Mouse (Mus musculus) embryonic facial prominence, embryonic 14.5 days (tissue): ENCODE data around the gene Tmem63a. TPM values are rescaled to one million over a fixed set of nuclear protein-coding genes. Genes with fewer than 3 reads are reported as not detected.
"Not testable (repeated sequence)": the region's sequence is repeated elsewhere in the genome, so short reads cannot be mapped to it uniquely, and the experiment has no call there.

ENCODE experiments used
- ATAC-seq: fragments of 200-750 bp; cut with Nextera tagmentation; 2 replicates; pipeline ENCODE4 v1.8.0; 2017; ENCODE audit warnings: low read depth, moderate number of reproducible peaks, moderate TSS enrichment
- DNase-seq: peaks from one replicate; pipeline ENCODE4 v3.0.0-alpha.2; 2015; ENCODE audit warnings: low spot score
- H3K27ac ChIP-seq: fragments of 300-500 bp; sonication (generic); replicated peaks from 2 replicates; pipeline ENCODE4 v1.5.1; 2014; ENCODE audit warnings: low read depth, mild to moderate bottlenecking, low read length, moderate library complexity
- H3K27me3 ChIP-seq: fragments of 300-500 bp; sonication (generic); replicated peaks from 2 replicates; pipeline ENCODE4 v1.6.1; 2014; ENCODE audit warnings: low read length; ENCODE audit not compliant: control insufficient read depth, insufficient read depth
- H3K36me3 ChIP-seq: fragments of 300-500 bp; sonication (generic); 2 replicates; pipeline ENCODE4 v1.6.1; 2014; ENCODE audit warnings: low read length, mixed read lengths; ENCODE audit not compliant: control insufficient read depth, insufficient read depth
- H3K4me1 ChIP-seq: fragments of 300-500 bp; sonication (generic); 2 replicates; pipeline ENCODE4 v1.6.1; 2014; ENCODE audit warnings: antibody characterized with exemption, low read length; ENCODE audit not compliant: control insufficient read depth, insufficient read depth
- H3K4me2 ChIP-seq: fragments of 300-500 bp; sonication (generic); 2 replicates; pipeline ENCODE4 v1.6.1; 2014; ENCODE audit warnings: low read depth, mild to moderate bottlenecking, low read length, moderate library complexity, mixed read lengths
- H3K4me3 ChIP-seq: fragments of 300-500 bp; sonication (generic); 2 replicates; pipeline ENCODE4 v1.5.1; 2014; ENCODE audit warnings: low read depth, mild to moderate bottlenecking, low read length
- H3K9ac ChIP-seq: fragments of 300-500 bp; sonication (generic); 2 replicates; pipeline ENCODE4 v1.6.1; 2014; ENCODE audit warnings: low read depth, mild to moderate bottlenecking, low read length, moderate library complexity, mixed read lengths
- H3K9me3 ChIP-seq: fragments of 300-500 bp; sonication (generic); 2 replicates; pipeline ENCODE4 v1.6.1; 2016; ENCODE audit warnings: low read length; ENCODE audit not compliant: control insufficient read depth
- WGBS: fragments of 180-500 bp; shearing (Covaris S2); extraction: QIAGEN DNeasy Blood & Tissue Kit; methylation state at CpG from one replicate; pipeline ENCODE4 v1.1.7; 2014; 5-methylcytosine and 5-hydroxymethylcytosine counted together
- polyA plus RNA-seq: library from polyadenylated mRNA; unstranded; fragments of >200 nt; fragmentation: Nextera tagmentation; extraction: Ambion mirVana; gene quantifications from 2 replicates; pipeline ENCODE4 v1.2.1, GENCODE M21; 2014

Gene Tmem63a
- polyA plus RNA-seq: 12.5 and 13.2 TPM in 2 replicates

- peak within 1 kb of the TSS; percentile 79 for H3K27ac ChIP-seq
- H3K36me3 ChIP-seq: peaks cover 8% of the 10 kb centered on the region; the same call in 1 of the 2 replicates
- ATAC-seq (peak; percentile 34), DNase-seq (peak; percentile 82)
- H3K27me3 ChIP-seq: peaks cover 4% of the 10 kb centered on the region
- peak within 1 kb of the TSS; percentile 84 for H3K9ac ChIP-seq
- under 1% methylated on average over 55 of the region's 73 CpGs for WGBS
- peak within 1 kb of the TSS; percentile 87 for H3K4me3 ChIP-seq
- H3K4me1 ChIP-seq: peaks cover 28% of the 10 kb centered on the region
- no peaks in the 10 kb centered on the region for H3K9me3 ChIP-seq
- H3K4me2 ChIP-seq: peak within 1 kb of the TSS; percentile 93
These were observed at the start of gene Tmem63a for GRCm38 (mm10) chr1:180942166-180943031. Tmem63a (plus strand) TSS chr1:180942344.

- H3K4me1 ChIP-seq: peaks cover 13% of the 10 kb centered on the region
- ATAC-seq (no peak), DNase-seq (no peak)
- H3K27ac ChIP-seq: no peak within 1 kb of the TSS
- no peak within 1 kb of the TSS for H3K4me2 ChIP-seq
- H3K9me3 ChIP-seq: no peaks in the 10 kb centered on the region
- peaks cover 30% of the 10 kb centered on the region for H3K27me3 ChIP-seq
- H3K9ac ChIP-seq: no peak within 1 kb of the TSS
- 50% methylated on average over 10 of the region's 10 CpGs for WGBS
- no peaks in the 10 kb centered on the region for H3K36me3 ChIP-seq
- no peak within 1 kb of the TSS for H3K4me3 ChIP-seq
These were observed 49.3 kb upstream of the Tmem63a start, which contains the start of gene Lefty2 for GRCm38 (mm10) chr1:180892808-180893207. Lefty2 (plus strand) TSS chr1:180893108.

GRCm38 (mm10) chr1:180894088-180894987, 47.8 kb upstream of the Tmem63a start:
- not testable (repeated sequence) for H3K27ac ChIP-seq, H3K9ac ChIP-seq, H3K36me3 ChIP-seq, ATAC-seq, DNase-seq, H3K9me3 ChIP-seq, H3K4me1 ChIP-seq
- peak overlapping the region; percentile 21 for H3K4me3 ChIP-seq
- H3K27me3 ChIP-seq: peaks cover 30% of the 10 kb centered on the region
- WGBS: 6% methylated on average over 22 of the region's 51 CpGs
- peak overlapping the region; percentile 39 for H3K4me2 ChIP-seq

GRCm38 (mm10) chr1:180901107-180901506, 41.0 kb upstream of the Tmem63a start:
- no peaks in the 10 kb centered on the region for H3K9me3 ChIP-seq
- peak; percentile 87 for DNase-seq
- peaks cover 5% of the 10 kb centered on the region; the same call in 1 of the 2 replicates for H3K36me3 ChIP-seq
- peaks cover 7% of the 10 kb centered on the region; the same call in 1 of the 2 replicates for H3K4me1 ChIP-seq
- no peak overlapping the region for H3K4me2 ChIP-seq
- no peak overlapping the region for H3K9ac ChIP-seq
- H3K27me3 ChIP-seq: no peaks in the 10 kb centered on the region
- no peak overlapping the region for H3K27ac ChIP-seq
- WGBS: under 1% methylated on average over 4 of the region's 4 CpGs
- ATAC-seq: no peak
- no peak overlapping the region for H3K4me3 ChIP-seq

- Histone ChIP-seq H3K4me3 (no peak overlapping the region), H3K27me3 (no peaks in the 10 kb centered on the region), H3K4me2 (no peak overlapping the region), H3K9ac (no peak overlapping the region), H3K9me3 (no peaks in the 10 kb centered on the region), H3K27ac (no peak overlapping the region), H3K4me1 (peaks cover 7% of the 10 kb centered on the region; the same call in 1 of the 2 replicates), H3K36me3 (peaks cover 23% of the 10 kb centered on the region)
- 31% methylated on average over 5 of the region's 5 CpGs for WGBS
- DNase-seq: no peak
- no peak for ATAC-seq
These were observed 39.2 kb upstream of the Tmem63a start for GRCm38 (mm10) chr1:180902915-180903314.

- no peak for DNase-seq
- Histone ChIP-seq H3K4me2 (peak overlapping the region; percentile 79), H3K4me3 (peak overlapping the region; percentile 65), H3K27me3 (no peaks in the 10 kb centered on the region), H3K27ac (peak overlapping the region; percentile 83), H3K4me1 (peaks cover 7% of the 10 kb centered on the region; the same call in 1 of the 2 replicates), H3K9ac (peak overlapping the region; percentile 53; the same call in 1 of the 2 replicates), H3K36me3 (peaks cover 31% of the 10 kb centered on the region), H3K9me3 (no peaks in the 10 kb centered on the region)
- peak; percentile 1; the same call in 1 of the 2 replicates for ATAC-seq
- WGBS: 36% methylated on average over 10 of the region's 10 CpGs
These were observed 38.5 kb upstream of the Tmem63a start for GRCm38 (mm10) chr1:180903666-180904038.

- H3K27ac ChIP-seq: peak within 1 kb of the TSS; percentile 83
- peak within 1 kb of the TSS; percentile 79 for H3K4me2 ChIP-seq
- DNase-seq: peak; percentile 98
- H3K4me1 ChIP-seq: peaks cover 7% of the 10 kb centered on the region; the same call in 1 of the 2 replicates
- H3K27me3 ChIP-seq: no peaks in the 10 kb centered on the region
- H3K9me3 ChIP-seq: no peaks in the 10 kb centered on the region
- ATAC-seq: peak; percentile 100
- peak within 1 kb of the TSS; percentile 83 for H3K9ac ChIP-seq
- peak within 1 kb of the TSS; percentile 65 for H3K4me3 ChIP-seq
- peaks cover 36% of the 10 kb centered on the region for H3K36me3 ChIP-seq
- WGBS: under 1% methylated on average over 52 of the region's 52 CpGs
These were observed 37.9 kb upstream of the Tmem63a start, which contains the start of gene Pycr2 for GRCm38 (mm10) chr1:180904039-180904814. Pycr2 (plus strand) TSS chr1:180904293.

- DNase-seq (no peak), ATAC-seq (0 out of 2 replicates have a peak, but pooled peaks have one; percentile 0)
- Histone ChIP-seq H3K27ac (peak overlapping the region; percentile 83), H3K9ac (peak overlapping the region; percentile 83), H3K4me1 (peaks cover 7% of the 10 kb centered on the region; the same call in 1 of the 2 replicates), H3K27me3 (no peaks in the 10 kb centered on the region), H3K4me2 (peak overlapping the region; percentile 79), H3K4me3 (peak overlapping the region; percentile 65), H3K36me3 (peaks cover 36% of the 10 kb centered on the region), H3K9me3 (no peaks in the 10 kb centered on the region)
- WGBS: 2% methylated on average over 5 of the region's 5 CpGs
These were observed 37.4 kb upstream of the Tmem63a start for GRCm38 (mm10) chr1:180904815-180905080.
